Mouse (Mus musculus) lung, postnatal 4 days (tissue): ENCODE data around the gene Pafah1b1.

Experiments used
- DNase-seq, 2 experiments: peaks; one replicate each; pipeline ENCODE4 v3.0.0; 2021

Gene Pafah1b1

GRCm38 (mm10) chr11:74724235-74724791 is at the start of gene Pafah1b1:
TSS of gene Pafah1b1 (minus strand) at chr11:74724670.
- peak; percentile 97 to 99 for DNase-seq

DNA sequence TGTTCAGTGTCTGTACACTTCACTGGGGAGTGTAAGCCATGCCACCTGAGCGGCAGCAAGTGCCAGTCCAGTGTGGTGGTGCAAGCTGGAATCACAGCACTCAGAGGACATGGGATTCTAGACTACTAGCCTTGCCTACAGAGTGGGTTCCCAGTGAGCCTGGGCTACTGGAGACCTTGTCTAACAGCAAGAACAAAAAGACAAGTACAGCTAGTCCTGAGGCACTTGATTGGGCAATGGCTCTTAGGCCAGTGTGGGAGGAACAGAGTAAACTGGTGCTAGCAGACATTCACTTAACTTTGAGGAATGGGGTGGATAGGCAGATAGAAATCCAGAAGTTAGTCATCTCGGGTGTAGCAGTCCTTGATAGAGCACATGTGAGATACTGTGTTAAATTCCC is 47.9 kb upstream of the Pafah1b1 start:
- DNase-seq = no peak

- no peak for DNase-seq
Measured at GRCm38 (mm10) chr11:74771650-74772049, 47.2 kb upstream of the Pafah1b1 start.

GRCm38 (mm10) chr11:74771234-74771633 is 46.8 kb upstream of the Pafah1b1 start:
- no peak for DNase-seq

- DNase-seq = peak; percentile 96
Measured at GRCm38 (mm10) chr11:74770595-74771207, 46.2 kb upstream of the Pafah1b1 start, which contains the start of gene Mettl16. TSS of gene Mettl16 (plus strand) at chr11:74770830.

- DNase-seq = no peak
Measured at GRCm38 (mm10) chr11:74770037-74770436, 45.6 kb upstream of the Pafah1b1 start.

DNA sequence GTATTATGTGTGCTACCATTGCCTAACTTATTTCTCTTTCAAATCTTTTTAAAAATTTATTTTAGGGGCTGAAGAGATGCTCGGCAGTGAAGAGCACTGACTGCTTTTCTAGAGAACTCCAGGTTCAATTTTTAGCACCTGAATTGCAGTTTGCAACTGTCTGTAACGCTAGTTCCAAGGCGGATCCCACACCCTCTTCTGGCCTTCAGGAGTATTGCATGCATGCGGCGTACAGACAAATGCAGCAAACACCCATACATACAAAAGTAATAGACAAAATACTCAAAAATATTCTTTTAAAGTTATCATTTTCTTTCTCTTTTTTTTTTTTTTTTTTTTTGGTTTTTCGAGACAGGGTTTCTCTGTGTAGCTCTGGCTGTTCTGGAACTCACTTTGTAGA is 43.6 kb upstream of the Pafah1b1 start:
- DNase-seq = peak; percentile 29 to 54

- DNase-seq = no peak
Measured at GRCm38 (mm10) chr11:74767469-74767868, 43.0 kb upstream of the Pafah1b1 start.

GRCm38 (mm10) chr11:74763960-74764625 is 39.6 kb upstream of the Pafah1b1 start:
- DNase-seq = no peak

DNA sequence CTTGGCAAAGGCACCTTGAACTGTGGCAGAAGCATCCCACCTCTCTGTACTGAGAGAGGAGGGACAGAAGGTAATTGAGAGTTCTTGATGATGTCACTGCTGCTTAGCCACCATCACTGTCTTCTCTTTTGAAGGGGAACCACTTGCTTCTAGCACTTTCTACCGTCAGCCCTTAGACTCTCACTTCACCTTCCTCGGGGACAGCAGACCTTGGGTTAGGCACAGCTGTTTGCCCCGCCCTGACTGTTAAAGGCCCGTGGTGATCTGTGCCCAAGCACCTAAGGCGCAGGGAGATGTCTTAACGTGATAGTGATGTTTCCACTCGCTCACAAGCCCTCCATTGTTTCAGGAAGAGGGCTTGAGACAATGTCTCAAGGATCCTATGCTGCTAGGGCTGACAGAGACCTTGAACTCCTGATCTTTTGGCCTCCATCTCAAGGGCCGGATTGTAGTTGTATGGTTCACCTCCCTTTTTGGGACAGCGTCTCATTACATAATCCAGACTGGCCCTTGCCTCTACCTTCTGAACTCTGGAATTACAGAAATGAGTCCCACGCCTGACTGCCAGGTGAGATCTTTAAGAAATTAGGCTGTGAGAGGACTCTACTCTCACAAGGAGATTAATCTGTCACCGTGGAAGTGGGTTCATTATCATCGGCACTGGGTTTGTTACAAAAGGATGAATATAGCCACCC is 36.7 kb upstream of the Pafah1b1 start:
- no peak for DNase-seq

DNA sequence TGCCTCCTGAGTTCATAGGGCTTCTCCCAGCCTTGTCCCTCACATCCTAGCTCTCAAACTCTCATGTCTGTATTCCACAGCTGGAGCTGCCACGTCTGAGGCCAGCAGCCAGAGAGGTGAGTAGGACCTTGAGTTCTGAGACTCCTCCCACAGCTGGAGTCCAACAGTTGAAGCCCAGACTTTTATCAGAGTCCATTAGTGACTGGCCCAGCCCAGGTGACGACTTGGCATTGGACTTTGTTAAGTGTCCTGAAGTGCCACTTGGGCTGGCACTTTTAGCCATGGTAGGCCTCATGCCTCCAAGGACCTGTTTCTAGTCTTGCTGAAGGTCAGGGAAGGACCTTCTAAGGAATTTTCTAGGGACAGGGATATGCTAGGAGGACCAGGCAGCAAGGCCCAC is 32.2 kb upstream of the Pafah1b1 start:
- DNase-seq = peak; percentile 74 to 86

- DNase-seq = no peak
Measured at GRCm38 (mm10) chr11:74751352-74752066, 27.0 kb upstream of the Pafah1b1 start.

DNA sequence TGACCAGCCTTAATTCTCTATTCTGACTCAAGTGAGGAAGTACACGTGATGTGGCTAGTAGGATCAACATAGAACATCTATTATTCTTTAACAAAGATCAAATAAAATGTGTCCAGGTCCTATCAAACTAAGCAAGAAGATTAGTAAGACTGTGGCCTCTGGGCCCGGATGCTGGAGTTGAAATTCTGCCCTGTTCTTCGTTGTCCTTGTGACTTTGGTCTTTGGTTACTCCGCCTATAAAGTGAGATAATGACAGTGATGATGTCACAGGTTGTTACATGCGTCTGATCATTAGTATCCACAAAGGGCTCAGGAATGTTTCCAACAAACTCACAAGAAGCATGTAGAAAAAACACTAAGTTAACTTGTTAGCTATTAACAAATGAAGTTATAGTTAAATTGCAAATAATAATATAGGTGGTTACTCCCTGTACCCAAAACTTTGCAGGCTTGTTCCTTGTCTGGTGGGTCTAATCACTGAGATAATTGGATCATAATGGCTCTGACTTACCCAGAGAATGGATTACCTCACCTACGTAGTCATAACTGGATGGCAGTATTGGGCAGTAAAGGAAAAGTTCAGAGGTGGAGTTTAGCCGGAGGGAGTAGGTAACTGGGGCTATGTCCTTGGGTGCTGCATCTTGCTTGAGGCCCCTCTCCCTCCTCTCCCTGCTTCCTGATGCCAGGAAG is 26.3 kb upstream of the Pafah1b1 start:
- DNase-seq = no peak

GRCm38 (mm10) chr11:74749241-74749640 is 24.8 kb upstream of the Pafah1b1 start:
- DNase-seq = no peak

DNA sequence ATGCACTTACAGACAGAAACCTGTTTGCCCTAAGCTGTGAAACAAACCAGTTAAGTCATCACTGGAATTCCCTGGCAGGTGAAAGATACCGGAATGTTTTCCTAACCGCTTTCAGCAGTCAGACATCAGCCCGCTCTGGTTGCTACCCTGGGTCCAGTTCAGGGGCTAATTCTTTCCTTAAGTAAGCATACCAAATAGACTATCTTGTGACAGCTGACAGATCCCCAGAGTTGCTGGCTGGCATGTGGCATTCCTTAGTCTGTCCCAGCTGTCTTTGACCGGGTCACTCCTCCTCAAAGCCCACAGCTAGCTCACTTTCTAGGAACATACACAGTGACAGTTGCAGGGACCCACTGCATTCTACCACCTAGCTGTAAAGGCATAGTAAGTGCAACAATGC is 23.6 kb upstream of the Pafah1b1 start:
- DNase-seq = peak; percentile 7 to 39

DNA sequence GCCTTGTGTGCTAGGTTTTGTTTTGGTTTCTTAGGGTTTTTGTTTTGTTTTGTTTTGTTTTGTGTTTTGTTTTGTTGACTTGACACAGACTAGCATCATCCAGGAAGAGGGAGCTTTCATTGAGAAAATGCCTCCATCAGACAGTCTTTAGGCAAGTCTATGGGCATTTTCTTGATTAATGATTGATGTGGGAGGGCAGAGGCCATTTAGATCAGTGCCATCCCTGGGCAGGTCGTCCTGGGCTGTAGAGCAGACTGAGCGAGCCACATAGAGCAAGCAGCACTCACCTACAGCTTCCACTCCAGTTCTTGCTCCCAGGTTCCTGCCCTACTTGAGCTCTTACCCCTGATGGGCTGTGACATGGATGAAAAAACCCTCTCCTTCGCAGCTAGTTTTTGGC is 13.4 kb upstream of the Pafah1b1 start:
- DNase-seq = no peak

DNA sequence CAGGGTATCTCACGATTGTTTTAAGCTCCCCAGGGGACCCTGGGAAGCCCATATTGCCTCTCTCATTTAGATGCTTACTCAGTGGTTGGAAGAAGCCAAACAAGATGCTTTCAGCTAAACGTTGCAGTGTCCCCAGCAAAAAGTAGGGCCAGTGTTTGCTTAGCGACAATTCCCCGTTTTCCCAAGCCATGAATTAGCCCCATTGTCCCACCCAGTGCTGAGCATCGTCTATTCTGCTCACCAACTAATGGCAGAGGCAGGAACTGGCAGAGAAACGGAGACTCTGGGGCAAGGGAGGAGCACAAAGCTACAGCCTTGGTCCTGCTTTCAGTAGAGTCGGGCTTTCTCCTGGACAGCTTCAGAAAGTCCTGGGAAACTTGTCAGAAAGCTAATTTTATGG is 10.4 kb upstream of the Pafah1b1 start:
- DNase-seq = no peak

- DNase-seq = no peak
Measured at GRCm38 (mm10) chr11:74725181-74725580, 711 bp upstream of the Pafah1b1 start.

- peak; percentile 87 to 89 for DNase-seq
Measured at GRCm38 (mm10) chr11:74723357-74724234, 874 bp downstream of the Pafah1b1 start.

GRCm38 (mm10) chr11:74721971-74722370 is 2.5 kb downstream of the Pafah1b1 start:
- DNase-seq = no peak

- DNase-seq = no peak
Measured at GRCm38 (mm10) chr11:74721141-74721540, 3.3 kb downstream of the Pafah1b1 start.
